Mouse (Mus musculus): ENCODE results near the gene Cabp7.
A peak's percentile ranks its signal among the peaks of the same experiment; 100 is the strongest.

The Cabp7 gene

DNA sequence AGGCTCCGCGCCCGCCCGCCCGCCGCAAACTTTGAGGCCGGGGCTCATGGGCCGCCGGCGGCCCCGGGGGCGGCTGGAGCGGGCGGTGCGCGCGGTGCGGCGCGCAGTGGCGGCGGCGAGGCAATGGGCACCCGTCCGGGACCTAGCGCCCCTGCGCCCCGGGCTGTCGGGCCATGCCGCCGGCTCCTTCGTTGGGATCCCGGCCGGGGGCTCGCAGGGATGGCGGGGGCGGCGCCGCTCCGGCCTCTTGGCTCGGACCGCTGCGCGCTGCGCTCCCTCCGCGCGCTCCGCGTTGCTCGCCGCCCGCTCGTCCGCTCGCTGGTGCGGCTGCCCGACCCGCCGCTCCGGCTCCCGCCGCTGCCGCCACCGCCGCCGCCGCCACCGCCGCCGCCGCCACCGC, at the start of gene Cabp7:
Gene Cabp7, minus strand, starts transcription at position 46 of the 400 bp plus-strand sequence.
- DNase-seq (ENCODE audit: inconsistent age in 2 of 2, low spot score in 1 of 2): no peak

DNA sequence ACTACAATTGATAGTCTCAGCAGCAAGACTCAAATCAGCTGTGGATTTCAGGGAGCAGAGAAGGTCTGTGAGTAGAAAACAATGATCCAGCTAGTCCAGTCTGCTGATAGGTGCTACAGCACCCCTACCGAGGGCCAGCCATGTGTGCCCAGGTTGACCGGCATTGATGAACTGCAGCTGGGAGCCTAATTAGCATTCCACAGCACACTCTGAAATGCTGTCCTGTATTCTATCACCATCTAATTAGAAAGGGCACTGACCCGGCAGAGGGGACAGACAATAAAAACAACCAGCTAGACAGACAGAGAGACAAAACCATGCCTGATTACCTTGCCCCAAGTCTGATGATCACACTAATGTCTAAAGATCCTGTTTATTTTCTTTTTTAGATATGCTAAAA, 46.4 kb upstream of the Cabp7 start:
- DNase-seq (ENCODE audit: inconsistent age in 2 of 2, low spot score in 1 of 2): no peak

DNA sequence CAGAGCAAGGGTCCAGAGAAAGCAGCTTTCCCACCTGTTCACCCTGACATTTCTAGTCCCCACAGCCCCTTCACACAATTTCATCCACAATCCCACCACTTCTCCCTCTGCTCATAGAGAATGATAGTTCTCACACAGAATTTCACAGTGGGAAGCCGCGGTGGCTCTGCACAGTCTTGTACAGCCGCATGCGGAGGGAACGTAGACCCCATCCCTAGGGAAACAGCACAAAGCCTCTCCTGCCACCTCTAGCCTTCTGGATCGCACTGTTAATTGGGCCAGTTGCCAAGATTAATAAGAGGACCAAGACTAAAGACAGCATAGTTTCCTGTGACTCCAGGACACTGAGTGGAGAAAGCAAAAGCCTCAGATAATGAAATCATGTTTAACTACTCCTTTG, 45.0 kb upstream of the Cabp7 start:
- DNase-seq (ENCODE audit: inconsistent age in 2 of 2, low spot score in 1 of 2): no peak

DNA sequence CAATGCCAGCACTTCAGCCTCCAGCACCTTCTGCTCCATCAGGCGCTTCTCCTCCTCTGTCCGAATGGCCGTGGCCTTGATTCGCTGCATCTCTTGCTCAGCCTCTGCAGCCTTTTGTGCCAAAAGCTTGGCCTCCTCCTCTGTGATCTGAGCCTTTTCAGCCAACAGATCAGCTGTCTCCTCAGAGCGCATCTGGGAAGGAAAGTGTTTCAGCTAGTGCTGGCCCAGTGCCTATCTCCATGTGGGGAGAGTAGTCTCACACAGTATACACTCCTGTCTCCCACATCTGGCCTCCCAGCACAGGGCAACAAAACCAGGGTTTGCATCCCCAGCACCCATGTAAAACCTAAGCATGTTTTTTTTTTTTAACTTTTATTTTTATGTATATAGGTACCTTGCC, 43.1 kb upstream of the Cabp7 start:
- no peak for DNase-seq (ENCODE audit: inconsistent age in 2 of 2, low spot score in 1 of 2)

DNA sequence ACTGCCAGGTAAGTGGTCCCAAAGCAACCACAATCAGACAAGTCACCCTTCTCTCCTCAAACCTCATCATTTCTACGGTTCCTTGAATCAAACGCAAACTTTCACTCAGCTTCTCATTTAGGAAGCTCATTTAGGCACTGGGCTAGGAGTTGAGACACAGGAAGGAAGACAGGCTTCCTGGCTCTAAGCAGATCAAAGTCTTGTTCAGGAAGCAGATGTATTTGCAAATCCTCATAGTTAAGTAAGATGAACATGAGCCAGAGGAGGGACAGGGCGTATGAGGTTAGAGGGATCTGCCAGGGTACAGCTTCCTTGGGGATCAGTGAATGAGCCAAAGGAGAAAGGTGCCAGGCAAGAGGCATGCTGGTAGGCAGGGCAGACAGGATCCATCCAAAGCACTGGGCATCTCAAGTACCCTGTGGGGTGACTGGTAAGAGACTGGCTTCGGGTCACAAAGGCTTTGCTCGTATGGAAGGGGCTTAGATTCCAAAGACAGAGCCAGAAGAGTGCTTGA, 38.1 kb upstream of the Cabp7 start:
- DNase-seq (ENCODE audit: inconsistent age in 2 of 2, low spot score in 1 of 2): peak in 1 of 2 experiments; percentile 24

DNA sequence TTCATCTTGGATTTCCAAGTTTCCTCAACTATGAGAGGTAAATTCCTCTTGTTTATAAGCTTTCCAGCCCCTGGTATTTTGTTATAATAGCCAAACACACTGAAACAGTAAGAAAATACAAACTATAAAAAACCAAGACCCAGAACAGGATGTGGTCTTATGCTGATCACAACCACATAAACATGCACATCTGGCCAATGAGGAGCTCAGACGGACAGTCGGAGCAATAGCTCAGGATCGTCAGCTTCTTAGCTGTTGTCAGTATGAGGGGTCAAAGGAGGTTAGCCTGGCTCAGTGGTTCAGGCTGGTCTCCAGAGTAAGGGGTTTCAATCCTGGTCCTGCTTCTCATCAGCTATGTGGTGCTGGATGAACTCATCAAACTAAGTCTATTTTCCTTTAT, 36.5 kb upstream of the Cabp7 start:
- DNase-seq (ENCODE audit: inconsistent age in 2 of 2, low spot score in 1 of 2): no peak

DNA sequence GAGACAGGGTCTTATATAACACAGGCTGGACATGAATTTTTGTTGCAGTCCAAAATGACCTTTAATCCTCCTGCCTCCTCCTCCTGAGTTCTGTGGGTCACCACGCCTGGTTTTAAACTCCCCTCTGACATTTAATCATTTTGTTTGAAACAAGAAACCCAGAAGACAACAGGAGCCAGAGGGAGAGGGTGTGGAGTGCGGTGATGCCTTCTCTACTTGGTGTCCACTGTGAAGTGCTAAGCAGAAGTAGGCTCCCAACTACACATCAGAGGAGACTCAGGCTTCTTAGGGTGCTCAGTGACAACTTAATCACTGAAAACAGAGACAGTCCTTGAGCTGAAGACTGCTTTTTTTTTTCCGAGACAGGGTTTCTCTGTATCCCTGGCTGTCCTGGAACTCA, 34.3 kb upstream of the Cabp7 start:
- DNase-seq (ENCODE audit: inconsistent age in 2 of 2, low spot score in 1 of 2): no peak

DNA sequence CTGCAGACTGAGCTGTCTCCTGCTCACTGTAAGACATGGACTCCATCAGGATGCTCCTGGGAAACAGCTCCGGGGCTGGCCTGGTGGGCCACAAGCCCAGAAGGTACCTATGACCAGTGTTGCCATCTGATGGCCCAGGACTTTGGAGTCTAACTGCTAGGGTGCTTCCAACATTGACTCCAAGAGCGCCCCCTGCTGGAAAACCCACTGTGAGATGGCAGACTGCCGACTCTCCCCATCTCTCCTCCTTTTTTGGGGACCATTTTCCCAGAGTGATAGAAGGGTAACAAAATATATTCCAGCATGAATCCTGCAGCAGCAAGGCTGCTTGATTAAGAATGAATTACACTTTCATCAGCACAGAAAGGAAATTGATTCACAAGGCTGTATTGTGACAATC, 26.3 kb upstream of the Cabp7 start:
- peak; percentile 67 to 88 for DNase-seq (ENCODE audit: inconsistent age in 2 of 2, low spot score in 1 of 2)

DNA sequence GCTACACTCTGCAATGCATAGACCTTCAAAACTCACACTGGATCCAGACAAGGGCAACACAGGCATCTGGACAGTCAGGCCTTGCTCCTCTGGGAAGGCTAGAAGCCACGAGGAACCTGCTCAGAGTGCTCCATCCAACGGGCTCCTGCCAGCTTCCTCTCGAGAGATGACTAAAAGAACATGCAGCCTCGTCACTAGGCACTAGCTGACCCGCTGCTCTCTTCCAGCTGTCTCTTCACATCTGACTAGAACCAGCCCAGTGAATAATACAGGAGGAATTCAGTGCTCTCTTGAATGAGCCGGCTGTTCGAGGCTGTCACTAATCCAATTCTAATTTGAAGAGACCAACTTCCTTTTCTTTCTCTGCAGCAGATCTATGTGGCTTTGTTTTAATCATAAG, 25.2 kb upstream of the Cabp7 start:
- DNase-seq (ENCODE audit: inconsistent age in 2 of 2, low spot score in 1 of 2): peak in 1 of 2 experiments; percentile 41

DNA sequence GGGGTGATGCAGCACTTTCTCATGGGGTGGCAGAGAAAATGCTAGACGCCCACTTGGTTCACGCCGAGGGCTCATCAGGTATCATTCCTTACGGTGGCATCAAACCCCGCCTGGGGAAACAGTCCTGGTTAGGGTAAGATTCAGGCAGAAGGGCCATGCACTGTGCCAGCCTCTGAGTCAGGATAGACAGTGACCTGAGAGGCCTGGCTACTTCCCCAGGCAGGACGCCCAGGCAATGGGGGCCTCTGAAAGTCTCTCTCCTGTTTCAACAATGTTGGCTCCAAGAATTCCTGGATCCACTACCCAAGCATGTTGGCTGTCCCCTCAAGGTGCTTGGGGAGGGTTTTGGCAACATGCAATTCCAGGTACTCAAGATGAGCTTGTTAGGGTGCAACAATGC, 23.3 kb upstream of the Cabp7 start:
- DNase-seq (ENCODE audit: inconsistent age in 2 of 2, low spot score in 1 of 2): peak in 1 of 2 experiments; percentile 46

DNA sequence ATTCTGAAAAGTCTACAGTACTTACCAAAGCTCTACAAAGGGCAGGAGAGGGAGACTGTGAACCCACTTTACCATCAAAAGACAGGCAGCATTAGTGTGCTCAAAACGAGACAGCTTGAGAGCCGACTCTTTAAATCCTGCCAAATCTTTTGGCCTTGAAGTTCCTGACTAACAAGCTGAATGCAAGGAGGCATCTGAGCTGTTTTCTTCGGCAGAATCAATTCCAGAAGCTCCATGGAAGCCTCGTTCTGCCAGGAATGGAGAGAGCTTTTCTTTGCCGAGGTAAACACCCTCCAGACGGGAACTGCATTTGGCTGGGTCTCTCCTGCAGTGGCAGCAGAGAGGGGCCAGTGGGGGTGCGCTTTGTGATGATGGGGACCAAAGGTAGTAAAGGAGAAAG, 22.7 kb upstream of the Cabp7 start:
- DNase-seq (ENCODE audit: inconsistent age in 2 of 2, low spot score in 1 of 2): peak in 1 of 2 experiments; percentile 57

DNA sequence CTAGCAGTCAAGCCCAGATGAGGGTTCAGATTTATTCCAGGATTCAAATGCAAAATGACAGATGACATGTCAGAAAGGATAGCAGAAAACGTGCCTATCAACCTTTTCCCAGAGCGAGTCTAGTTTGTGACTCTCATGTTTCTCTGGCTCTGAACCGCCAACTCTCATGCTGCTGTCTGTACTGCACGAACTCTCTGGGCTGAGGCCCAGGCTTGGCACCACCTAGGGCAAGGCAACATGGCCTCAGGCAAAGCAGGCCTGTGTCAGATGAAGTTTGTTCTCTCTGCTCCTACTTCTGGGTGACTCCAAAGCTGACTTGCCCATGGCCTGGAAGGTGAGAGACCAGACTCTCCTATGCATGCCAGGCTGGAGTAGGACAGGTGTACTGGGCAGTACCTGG, 21.8 kb upstream of the Cabp7 start:
- DNase-seq (ENCODE audit: inconsistent age in 2 of 2, low spot score in 1 of 2): no peak

DNA sequence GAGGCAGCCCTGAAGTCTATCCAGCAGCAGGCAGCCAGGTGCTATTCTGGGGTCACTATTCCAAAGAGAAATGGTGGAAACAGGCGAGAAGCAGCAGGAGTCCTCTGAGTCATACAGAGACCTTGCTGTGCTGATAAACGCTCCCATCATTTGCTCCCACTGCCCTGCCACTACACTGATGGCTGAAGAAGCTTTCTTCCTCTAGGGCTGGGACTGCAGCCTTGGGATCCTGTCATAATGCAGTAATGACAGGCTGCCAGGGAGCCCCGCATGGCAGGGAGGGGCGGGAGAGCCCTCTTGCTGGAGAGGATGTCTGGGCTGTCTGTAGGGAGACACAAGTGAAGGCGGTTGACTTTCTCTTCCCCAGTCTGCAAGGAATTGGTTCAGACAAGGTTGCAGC, 17.9 kb upstream of the Cabp7 start:
- peak; percentile 50 to 80 for DNase-seq (ENCODE audit: inconsistent age in 2 of 2, low spot score in 1 of 2)

DNA sequence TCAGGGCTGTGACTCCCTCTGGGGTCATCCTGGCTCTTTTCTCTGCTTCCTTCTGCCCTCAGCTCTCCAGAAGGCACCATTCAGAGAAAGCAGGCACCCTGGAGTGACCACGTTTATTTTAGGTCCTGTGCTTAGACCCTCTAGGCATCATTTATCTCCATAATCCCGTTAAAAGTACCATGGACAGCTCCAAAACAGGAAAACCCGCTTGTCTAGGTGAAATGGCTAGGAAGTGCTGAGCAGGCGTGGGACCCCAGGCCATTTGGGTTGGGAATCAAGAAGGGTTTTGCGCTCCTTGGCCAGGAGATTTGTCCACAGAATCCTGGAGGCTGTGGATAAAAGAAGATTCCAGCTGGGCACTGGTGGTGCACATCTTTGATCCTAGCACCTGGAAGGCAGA, 17.1 kb upstream of the Cabp7 start:
- peak in 1 of 2 experiments; percentile 54 for DNase-seq (ENCODE audit: inconsistent age in 2 of 2, low spot score in 1 of 2)

DNA sequence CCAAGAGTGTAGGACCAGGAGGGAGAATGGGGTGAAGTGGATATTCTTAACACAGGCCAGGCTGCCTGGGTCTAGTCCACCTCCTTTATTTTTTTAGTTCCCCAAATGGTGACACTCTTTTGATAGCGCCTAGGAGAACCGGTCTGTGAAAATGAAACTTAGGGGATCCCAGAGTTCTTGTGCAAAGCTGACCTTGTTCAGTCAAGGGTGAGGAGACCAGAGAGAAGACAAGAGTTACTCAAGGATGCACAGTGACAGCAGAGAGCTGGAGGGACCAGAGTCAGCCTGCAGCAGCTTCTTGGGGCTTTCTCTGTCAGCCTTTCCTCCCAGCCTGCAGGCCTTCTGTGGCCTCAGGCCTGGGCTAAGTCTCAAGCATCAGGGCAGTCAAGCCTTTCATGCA, 15.9 kb upstream of the Cabp7 start:
- no peak for DNase-seq (ENCODE audit: inconsistent age in 2 of 2, low spot score in 1 of 2)

DNA sequence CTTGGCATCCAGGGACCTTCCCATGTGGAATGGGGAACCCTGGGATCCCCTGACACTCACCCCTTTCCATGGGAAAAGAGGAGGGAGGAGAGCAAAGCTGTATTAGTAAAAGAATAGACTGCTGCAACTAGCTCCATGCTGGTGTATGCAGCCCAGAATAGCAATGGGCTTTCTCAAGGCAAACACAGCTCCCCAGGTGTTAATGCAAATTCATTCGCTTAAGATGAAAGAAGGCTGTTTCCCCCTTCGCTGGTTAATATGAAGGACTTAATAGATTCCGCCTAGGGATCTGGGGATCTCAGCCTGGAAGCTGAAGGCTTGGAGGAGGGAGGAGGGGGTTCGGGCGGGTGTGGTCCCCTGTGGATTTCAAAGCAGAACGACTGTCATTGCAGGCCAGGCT, 15.4 kb upstream of the Cabp7 start:
- DNase-seq (ENCODE audit: inconsistent age in 2 of 2, low spot score in 1 of 2): no peak

DNA sequence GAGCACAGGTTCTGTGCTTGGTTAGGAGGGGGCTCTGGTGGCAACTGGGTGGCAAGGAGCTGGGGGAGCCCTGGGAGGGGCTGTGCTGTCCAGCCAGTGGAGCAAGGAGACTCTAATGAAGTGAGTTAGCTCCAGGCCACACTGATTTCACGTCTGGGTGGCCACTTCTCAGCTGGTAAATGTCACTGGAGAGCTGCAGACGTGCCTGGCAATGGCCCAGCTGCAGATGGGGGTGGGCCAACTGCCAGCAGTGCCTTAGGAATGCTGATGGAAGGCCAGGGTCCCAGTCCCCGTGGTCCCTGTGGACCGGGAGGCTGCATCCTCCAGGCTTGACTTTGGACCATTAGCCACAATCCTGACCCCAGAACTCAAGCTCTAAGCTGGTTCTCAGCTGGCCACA, 13.9 kb upstream of the Cabp7 start:
- no peak for DNase-seq (ENCODE audit: inconsistent age in 2 of 2, low spot score in 1 of 2)

DNA sequence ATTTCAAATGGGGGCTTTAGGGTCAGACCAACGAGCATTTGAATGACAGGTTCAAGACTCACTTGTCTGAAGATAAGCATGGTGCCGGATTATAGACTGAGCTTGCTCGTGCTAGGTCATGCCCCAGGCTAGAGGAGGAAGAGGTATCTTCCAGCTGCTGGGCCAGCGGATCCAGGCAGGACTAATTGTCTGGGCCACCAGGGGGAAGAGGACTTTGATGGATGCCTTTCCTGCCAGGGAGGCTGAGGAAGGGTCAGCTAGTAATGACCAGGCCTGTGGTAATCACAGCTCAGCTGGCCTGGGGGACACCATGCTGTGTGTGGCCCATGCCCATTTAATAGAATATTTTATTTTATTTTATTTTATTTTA, 11.2 kb upstream of the Cabp7 start:
- no peak for DNase-seq (ENCODE audit: inconsistent age in 2 of 2, low spot score in 1 of 2)

DNA sequence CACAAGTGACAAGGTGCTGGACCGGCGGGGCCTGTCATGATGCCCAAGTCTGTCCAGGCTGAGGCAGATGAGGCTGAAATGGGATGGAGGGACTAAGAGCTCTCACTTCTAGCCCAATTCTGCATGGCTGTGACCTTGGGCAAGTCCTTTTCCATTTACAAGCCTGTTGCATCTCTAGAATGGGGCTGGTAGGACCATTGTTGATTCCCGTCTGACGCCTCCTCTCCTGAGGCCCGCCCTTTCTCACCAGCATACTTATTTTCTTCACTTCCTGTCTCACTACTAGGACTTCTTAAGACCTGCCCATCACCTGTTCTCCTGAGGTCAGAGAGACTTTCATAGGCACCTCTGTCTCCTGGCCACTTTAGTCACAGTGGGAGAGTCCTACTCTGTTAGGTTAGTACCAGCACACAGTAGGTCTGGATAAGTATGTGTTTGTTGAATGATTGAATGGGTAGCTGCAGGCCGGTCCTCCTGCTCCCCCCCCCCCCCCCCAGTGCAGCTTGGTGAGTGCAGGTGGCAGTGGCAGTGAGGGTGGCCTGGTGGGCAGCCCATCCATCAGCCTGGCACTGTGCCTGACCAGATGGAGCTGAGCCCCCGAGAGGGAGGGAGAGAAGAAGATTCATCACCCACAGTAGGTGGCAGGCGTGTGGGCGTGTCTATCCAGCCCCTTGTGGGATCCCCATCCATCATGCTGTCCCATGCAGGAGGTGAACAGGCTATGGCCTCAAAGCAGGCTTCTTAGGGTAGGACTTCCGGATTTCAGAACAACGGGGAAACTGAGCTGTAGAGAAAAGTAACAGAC, 10.6 kb upstream of the Cabp7 start:
- DNase-seq (ENCODE audit: inconsistent age in 2 of 2, low spot score in 1 of 2): no peak

DNA sequence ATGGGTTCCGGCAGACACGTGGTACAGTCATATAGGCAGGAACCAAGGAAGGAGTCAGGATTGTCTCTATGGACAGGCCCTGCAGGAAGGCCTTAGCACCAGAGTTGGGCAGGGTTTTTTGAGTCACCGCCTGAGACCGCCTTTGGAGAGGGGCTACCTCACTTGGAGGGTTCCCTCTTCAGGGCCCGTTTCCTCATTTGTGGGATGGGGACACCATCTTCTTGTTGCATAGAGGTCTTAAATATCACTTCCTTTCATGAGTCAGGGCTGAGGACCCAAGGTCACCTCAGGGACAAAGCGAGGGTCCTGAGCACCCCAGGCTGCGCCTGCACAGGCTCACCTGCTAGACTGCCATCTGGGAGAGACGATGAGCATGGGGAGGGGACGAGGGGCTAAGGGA, 9.9 kb upstream of the Cabp7 start:
- no peak for DNase-seq (ENCODE audit: inconsistent age in 2 of 2, low spot score in 1 of 2)

DNA sequence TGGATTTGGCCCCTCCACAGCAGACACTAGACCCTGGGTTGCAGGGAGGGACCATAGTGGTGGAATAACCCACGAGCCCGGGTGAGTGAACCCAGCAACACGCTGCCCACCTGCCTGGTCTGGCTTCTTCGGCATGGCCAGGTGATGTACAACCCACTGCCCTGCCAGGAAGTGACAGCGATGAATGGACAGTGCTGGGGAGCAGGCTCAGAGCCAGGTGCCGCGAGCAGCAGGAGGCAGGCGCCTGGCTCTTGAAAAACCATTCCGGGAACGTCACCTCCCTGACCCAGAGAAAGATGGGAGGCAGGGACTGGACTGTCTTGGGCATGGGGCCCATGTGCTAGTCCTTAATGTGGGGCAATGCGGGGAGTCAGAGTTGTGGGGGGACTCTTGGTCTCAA, 8.3 kb upstream of the Cabp7 start:
- no peak for DNase-seq (ENCODE audit: inconsistent age in 2 of 2, low spot score in 1 of 2)

DNA sequence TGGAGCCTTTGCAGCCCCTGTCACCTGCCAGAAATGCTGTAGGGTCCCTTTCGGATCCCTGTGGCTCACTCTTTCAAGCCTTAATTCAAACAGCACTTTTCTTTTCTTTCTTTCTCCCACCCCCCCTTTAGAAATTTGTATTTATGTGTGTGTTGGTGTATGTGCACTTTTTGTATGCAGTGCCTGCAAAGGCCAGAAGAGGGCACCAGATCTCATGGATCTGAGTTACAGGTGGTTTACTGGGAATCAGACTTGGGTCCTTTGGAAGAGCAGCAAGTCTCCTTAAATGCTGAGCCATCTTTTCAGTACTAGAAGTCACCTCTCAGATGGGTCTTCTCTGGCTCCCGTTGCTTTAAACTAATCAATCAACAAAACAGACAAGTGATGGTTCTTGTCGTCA, 7.5 kb upstream of the Cabp7 start:
- no peak for DNase-seq (ENCODE audit: inconsistent age in 2 of 2, low spot score in 1 of 2)

DNA sequence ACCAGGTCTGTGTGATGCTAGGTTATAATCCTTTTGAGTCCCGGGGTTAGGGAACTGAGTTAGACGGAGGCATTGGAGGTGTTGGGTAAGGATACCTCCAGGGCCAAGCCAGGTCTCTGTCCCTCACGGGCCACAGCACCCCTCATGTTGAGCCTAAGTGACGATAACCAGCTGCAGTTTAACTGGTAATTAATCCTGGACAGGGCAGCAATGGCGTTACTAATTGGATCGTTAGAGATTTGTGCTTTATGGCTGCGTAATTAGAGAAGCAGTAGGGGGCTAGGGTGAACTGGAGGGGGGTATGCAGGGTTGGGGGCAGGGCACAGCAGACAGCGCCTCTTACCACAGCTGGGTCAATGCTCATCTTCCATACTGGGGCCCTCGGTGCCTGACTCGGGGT, 6.3 kb upstream of the Cabp7 start:
- DNase-seq (ENCODE audit: inconsistent age in 2 of 2, low spot score in 1 of 2): no peak
